Mouse (Mus musculus) kidney, adult 2 months (tissue): Measurements from ENCODE around the gene Gstcd. TPM values are rescaled to one million over a fixed set of nuclear protein-coding genes. Genes with fewer than 3 reads are reported as not detected.
A peak's percentile ranks its signal among the peaks of the same experiment; 100 is the strongest.

ENCODE experiments used
- DNase-seq: peaks from one replicate; pipeline ENCODE4 v3.0.0; 2021
- H3K27ac ChIP-seq: fragments of 200-500 bp; 2 replicates; pipeline ENCODE4 v1.5.1; 2012; ENCODE audit warnings: low read depth, low read length, control low read depth, inconsistent platforms; ENCODE audit not compliant: insufficient read depth
- H3K27me3 ChIP-seq: fragments of 200-500 bp; replicated peaks from 2 replicates; pipeline ENCODE4 v1.6.1; 2012; ENCODE audit warnings: mild to moderate bottlenecking, moderate library complexity, low read length, inconsistent platforms; ENCODE audit not compliant: control insufficient read depth, insufficient read depth
- H3K36me3 ChIP-seq: fragments of 200-500 bp; 2 replicates; pipeline ENCODE4 v1.6.1; 2012; ENCODE audit warnings: mild to moderate bottlenecking, moderate library complexity, low read length, inconsistent platforms; ENCODE audit not compliant: control insufficient read depth, insufficient read depth
- H3K4me1 ChIP-seq: fragments of 200-500 bp; 2 replicates; pipeline ENCODE4 v1.6.1; 2011; ENCODE audit warnings: low read length; ENCODE audit not compliant: control insufficient read depth, insufficient read depth
- H3K4me3 ChIP-seq: fragments of 200-500 bp; 2 replicates; pipeline ENCODE4 v1.5.1; 2011; ENCODE audit warnings: mild to moderate bottlenecking, low read depth, low read length, control low read depth; ENCODE audit not compliant: insufficient read depth
- CTCF ChIP-seq: fragments of 200-500 bp; conservative IDR thresholded peaks from 2 replicates; pipeline ENCODE4 v1.5.1; 2011; ENCODE audit warnings: low read depth, mild to moderate bottlenecking, control low read depth, low read length, moderate library complexity, mixed read lengths; ENCODE audit not compliant: insufficient read depth, insufficient read length
- POLR2A ChIP-seq: fragments of 200-500 bp; IDR thresholded peaks from one replicate; pipeline ENCODE4 v1.6.1; 2011; ENCODE audit warnings: low read depth, low read length, control low read depth
- WGBS: fragments of 180-500 bp; shearing (Covaris S2); methylation state at CpG from one replicate; pipeline ENCODE4 v1.1.7; 2018; 5-methylcytosine and 5-hydroxymethylcytosine counted together
- polyA plus RNA-seq: library from polyadenylated mRNA; depleted of rRNA; stranded (reverse); fragments of >200 nt; gene quantifications from 2 replicates; pipeline ENCODE4 v1.2.3, GENCODE M21; 2012

The Gstcd gene
- polyA plus RNA-seq, 1 experiment = 2.6 TPM

DNA sequence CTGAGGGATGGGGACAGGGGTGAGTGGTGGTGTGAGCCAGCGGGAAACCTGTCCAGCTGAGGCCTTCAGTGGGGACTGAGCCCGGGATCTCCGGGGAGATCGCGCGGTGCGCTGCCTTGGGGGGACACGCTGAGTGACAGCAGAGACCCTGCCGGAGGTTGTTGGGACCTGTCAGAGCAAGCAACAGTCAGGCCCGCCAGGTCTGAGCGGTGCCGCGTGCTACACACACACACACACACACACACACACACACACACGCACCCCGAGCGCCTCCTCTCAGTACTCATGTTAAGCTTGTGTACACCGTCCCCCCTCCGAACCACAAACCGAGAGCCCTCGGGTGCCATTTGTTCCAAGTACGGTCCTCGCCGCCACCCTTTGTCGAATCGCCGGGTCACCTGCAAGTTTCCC lies 142.4 kb downstream of the Gstcd start:
- Histone ChIP-seq H3K36me3 (no peaks in the 10 kb centered on the region), H3K4me3 (peak overlapping the region; percentile 68), H3K27ac (peak overlapping the region; percentile 6), H3K4me1 (peaks cover 8% of the 10 kb centered on the region; the same call in 1 of the 2 replicates), H3K27me3 (no peaks in the 10 kb centered on the region)
- TF ChIP-seq CTCF = no peak
- peak; percentile 51 for DNase-seq
- WGBS = 2% methylated on average over 26 of the region's 26 CpGs

DNA sequence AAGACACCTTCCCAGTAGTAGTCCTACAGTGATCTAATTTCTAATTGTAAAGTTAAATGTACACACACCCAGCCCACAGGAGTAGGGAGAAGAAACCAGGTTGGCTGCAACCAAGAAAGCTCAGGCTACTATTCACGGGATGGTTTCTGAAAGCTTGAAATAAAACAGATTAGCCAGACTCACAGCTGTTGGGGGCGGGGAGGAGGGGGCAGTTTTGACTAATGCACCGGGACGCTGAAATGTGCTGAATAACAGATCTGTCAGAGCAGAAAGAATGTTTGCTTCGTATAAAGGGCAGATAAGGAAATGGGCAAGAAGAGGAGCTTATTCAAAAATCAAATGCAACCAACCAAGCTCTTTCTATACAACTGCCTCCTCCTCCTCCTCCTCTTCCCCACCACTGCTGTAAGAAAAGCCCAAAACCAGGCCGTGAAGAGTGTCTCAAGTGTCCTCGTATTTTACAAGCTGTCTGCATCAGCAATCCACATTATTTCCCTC lies 143.5 kb downstream of the Gstcd start:
- DNase-seq = peak; percentile 40

DNA sequence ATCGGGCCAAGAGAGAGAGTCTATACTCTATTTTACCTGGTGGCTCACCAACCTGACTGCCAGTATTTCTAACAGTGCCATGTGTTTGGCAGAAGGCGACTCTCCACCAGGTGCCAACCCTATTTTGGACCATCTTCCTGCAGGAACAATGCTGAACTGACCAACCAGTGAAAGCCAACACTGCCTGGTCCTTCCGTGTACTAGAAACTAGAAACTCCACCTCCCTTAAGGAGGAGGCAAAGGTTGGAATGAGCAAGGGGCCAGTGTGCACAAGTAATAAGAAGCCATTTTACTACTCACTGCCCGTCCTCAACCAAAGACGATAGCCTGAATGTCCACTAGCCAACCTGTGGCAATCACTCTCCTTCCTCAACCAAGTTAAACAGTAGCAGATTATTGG lies 145.7 kb downstream of the Gstcd start:
- peaks cover 18% of the 10 kb centered on the region; the same call in 1 of the 2 replicates for H3K4me1 ChIP-seq
- no peak overlapping the region for H3K4me3 ChIP-seq
- no peaks in the 10 kb centered on the region for H3K27me3 ChIP-seq
- no peaks in the 10 kb centered on the region for H3K36me3 ChIP-seq
- TF ChIP-seq CTCF (no peak), POLR2A (no peak)
- 61% methylated on average over 5 of the region's 5 CpGs for WGBS
- DNase-seq = peak; percentile 59
- no peak overlapping the region for H3K27ac ChIP-seq

More for the DNA sequence above, 143.5 kb downstream of the Gstcd start:
- 33% methylated on average over 7 of the region's 7 CpGs for WGBS
- peaks cover 14% of the 10 kb centered on the region; the same call in 1 of the 2 replicates for H3K4me1 ChIP-seq
- TF ChIP-seq CTCF (no peak), POLR2A (no peak)
- no peaks in the 10 kb centered on the region for H3K27me3 ChIP-seq
- H3K36me3 ChIP-seq = no peaks in the 10 kb centered on the region
- peak overlapping the region; percentile 34; the same call in 1 of the 2 replicates for H3K4me3 ChIP-seq
- H3K27ac ChIP-seq = peak overlapping the region; percentile 52; the same call in 1 of the 2 replicates

DNA sequence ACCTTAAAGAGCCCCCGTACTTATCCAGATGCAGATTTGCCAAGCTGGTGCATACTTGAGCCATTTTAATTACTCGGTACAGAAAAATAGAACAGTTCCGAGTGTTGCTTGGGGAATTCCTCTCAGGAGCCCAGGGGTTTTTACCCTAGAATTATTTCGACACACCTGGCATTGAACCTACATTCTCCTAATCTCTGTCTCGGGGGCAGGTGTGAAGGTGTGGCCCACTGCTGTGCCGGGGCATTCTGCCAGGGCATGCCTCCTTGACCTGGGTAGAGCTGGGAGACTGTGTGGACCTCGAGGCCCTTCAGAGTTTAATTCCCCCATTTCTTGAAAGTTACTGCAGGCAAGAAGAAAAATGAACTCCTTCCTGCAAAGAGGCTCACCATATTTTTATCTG lies 146.2 kb downstream of the Gstcd start:
- H3K4me3 ChIP-seq = no peak overlapping the region
- H3K27ac ChIP-seq = no peak overlapping the region
- DNase-seq = peak; percentile 37
- TF ChIP-seq POLR2A (no peak), CTCF (no peak)
- H3K27me3 ChIP-seq = no peaks in the 10 kb centered on the region
- H3K4me1 ChIP-seq = peaks cover 21% of the 10 kb centered on the region; the same call in 1 of the 2 replicates
- 46% methylated on average over 7 of the region's 7 CpGs for WGBS
- no peaks in the 10 kb centered on the region for H3K36me3 ChIP-seq

DNA sequence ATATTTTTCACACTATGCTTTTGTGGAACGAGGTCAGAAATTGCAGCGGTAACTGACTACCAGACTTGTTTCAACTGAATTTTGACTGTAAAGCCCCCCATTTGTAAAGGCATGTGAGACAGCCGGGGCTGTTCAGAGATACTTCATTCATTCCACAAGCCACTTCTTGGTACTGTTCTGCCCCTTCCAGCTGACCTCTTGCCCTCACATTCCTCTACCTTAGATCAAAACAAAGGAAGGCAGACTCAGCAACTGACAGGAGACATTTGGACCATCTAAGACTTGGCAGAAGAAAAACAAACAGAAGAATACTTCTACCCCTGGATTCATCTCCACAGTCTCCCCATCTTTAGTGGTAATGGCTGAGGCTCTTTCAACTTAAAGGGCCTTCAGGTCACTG lies 147.2 kb downstream of the Gstcd start:
- TF ChIP-seq CTCF (no peak), POLR2A (no peak)
- peak; percentile 78 for DNase-seq
- H3K27ac ChIP-seq = peak overlapping the region; percentile 18; the same call in 1 of the 2 replicates
- no peak overlapping the region for H3K4me3 ChIP-seq
- H3K4me1 ChIP-seq = peaks cover 21% of the 10 kb centered on the region; the same call in 1 of the 2 replicates
- H3K36me3 ChIP-seq = no peaks in the 10 kb centered on the region
- 34% methylated on average over 3 of the region's 3 CpGs for WGBS
- no peaks in the 10 kb centered on the region for H3K27me3 ChIP-seq

DNA sequence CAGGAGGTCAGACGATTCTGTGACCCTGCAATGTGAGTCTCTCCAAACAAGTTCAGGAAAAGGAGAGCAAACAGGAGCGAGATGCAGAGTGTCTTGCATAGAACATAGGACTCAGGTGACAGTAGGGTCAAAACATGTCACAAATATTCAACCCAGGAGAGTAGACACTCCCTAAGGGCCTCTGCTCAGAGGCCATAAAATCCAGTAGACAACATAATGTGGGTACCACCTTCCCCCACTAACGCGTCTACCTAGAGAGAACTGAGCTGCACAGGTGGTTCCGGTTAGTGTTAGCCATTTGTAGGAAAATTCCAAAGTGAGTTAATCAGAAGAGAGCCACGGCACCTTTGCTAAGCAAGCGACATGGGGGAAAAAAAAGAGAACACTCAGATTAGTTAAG lies 147.6 kb downstream of the Gstcd start:
- Histone ChIP-seq H3K27ac (peak overlapping the region; percentile 18), H3K4me3 (no peak overlapping the region), H3K27me3 (no peaks in the 10 kb centered on the region), H3K36me3 (no peaks in the 10 kb centered on the region), H3K4me1 (peaks cover 25% of the 10 kb centered on the region; the same call in 1 of the 2 replicates)
- WGBS = 22% methylated on average over 7 of the region's 7 CpGs
- no peak for TF ChIP-seq POLR2A
- no peak for TF ChIP-seq CTCF
- DNase-seq = no peak

DNA sequence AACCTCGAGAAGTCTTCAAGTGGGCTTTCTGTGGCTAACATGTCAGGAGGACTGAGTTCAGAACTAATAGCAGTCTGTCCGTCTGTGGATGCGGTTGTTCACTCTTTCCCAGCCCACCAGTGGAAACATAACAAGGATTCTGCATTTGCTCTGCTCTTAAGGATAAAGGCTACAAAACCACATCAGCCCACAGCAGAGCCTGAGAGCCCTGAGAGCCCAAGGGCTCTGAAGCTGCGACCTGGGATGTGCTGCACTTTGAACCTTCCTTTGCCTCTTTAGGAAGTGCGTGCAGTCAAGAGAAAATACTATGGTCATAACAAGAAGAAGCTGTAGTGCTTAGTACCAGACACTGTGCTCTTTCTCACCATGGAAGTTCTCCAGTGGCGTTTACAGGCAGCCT lies 149.1 kb downstream of the Gstcd start:
- H3K4me3 ChIP-seq = no peak overlapping the region
- 70% methylated on average over 6 of the region's 6 CpGs for WGBS
- H3K4me1 ChIP-seq = peaks cover 25% of the 10 kb centered on the region; the same call in 1 of the 2 replicates
- no peak overlapping the region for H3K27ac ChIP-seq
- peak; percentile 52 for DNase-seq
- no peaks in the 10 kb centered on the region for H3K36me3 ChIP-seq
- TF ChIP-seq CTCF = no peak
- H3K27me3 ChIP-seq = no peaks in the 10 kb centered on the region
